Mouse (Mus musculus): ENCODE measurements at regions not wholly inside any gene's neighbourhood (a gene's known extent, or its start where the extent isn't known, plus 50 kb on each side); places are given as distances from the start of the nearest gene placed in this dataset.

GRCm38 (mm10) chr13:53596871-53597800, 124.3 kb upstream of the Msx2 start:
- intact Hi-C loops (cut with DNase I), result no loop called here
- Histone ChIP-seq H3K27ac (no peak overlapping the region), H3K4me3 (no peak overlapping the region)
- no peak for DNase-seq (ENCODE audit: extremely low spot score in 1 of 2, low spot score in 2 of 2)
- no peak for TF ChIP-seq CTCF (IDR thresholded peaks at IDR 0.05)

GRCm38 (mm10) chr13:53592755-53593154, 119.9 kb upstream of the Msx2 start:
- intact Hi-C loops (cut with DNase I), result loop anchor here (5.0 kb wide), 2 partner anchors 130 to 150 kb away; no protein-coding TSS in a partner anchor
- H3K4me3 ChIP-seq, result no peak overlapping the region
- TF ChIP-seq CTCF (IDR thresholded peaks at IDR 0.05), result peak; percentile 61
- no peak overlapping the region for H3K27ac ChIP-seq
- peak; percentile 12 to 16 for DNase-seq (ENCODE audit: extremely low spot score in 1 of 2, low spot score in 2 of 2)

GRCm38 (mm10) chr13:53586771-53587170, 113.9 kb upstream of the Msx2 start:
- Histone ChIP-seq H3K27ac (no peak overlapping the region), H3K4me3 (no peak overlapping the region)
- no peak for DNase-seq (ENCODE audit: extremely low spot score in 1 of 2, low spot score in 2 of 2)
- TF ChIP-seq CTCF (IDR thresholded peaks at IDR 0.05), result no peak
- intact Hi-C loops (cut with DNase I), result no loop called here

DNA sequence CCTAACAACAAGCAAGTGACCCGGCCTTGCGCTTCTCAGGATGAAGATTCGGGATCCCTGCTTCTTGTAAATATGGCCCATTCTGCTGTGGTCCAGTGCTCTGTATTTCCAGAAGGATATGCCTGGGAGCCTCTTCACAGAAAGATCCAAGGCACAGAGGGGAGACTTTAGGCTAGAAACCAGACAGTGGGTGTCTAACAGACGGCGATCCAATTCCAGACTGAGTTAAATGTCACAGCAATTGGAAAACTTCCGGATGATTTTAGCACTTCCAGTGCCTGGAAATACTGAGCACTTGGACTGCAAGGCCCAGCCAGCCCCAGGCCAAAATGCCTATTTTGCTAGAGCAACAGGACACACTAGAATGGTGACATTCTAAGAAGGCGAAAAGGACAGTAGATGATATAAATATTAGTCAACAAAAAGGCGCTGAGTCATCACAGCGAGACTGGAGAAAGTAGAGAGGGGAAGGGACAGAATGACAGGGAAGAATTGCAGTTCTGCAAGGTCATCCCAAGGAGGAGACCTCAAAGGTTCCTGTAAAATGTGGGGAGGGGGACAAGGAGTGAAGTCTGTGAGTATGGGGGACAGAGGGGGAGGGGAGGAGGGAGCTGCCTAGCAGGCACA, 111.7 kb upstream of the Msx2 start:
- H3K4me3 ChIP-seq, result no peak overlapping the region
- no peak for DNase-seq (ENCODE audit: extremely low spot score in 1 of 2, low spot score in 2 of 2)
- intact Hi-C loops (cut with DNase I), result no loop called here
- no peak overlapping the region for H3K27ac ChIP-seq
- no peak for TF ChIP-seq CTCF (IDR thresholded peaks at IDR 0.05)

DNA sequence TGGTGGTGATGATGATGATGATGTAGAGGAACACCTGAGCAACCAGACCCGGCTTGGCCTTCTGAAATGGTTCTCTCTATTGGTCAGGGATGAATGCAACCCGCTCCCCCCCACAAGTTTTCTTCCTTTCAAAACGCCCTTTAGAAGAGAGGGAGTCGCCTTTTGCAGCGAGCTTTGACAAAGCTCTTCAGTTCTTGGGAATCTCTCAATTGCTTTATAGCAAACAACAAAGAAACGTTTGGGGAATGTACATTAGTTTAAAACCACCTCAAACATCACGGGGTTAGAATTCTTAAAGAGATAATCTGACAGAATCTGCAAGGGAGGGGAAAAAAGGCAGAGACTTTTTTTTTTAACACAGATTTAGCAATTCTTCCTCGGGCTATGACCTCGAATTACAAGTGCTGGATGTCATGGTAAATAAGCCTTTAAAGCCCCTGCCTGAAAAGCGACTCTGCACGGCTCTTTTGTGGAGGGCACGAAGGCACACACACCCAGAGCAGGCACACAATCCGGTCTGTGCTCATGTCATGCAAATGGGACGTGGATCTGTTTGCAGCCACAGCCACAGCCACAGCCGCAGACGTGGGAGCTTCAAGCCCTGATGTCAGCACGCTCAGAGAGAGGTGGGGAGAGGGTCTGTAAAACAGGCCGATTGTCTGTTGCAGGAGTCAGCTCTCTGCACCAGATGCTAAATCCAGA, 81.2 kb upstream of the Msx2 start:
- Histone ChIP-seq H3K27ac (no peak overlapping the region), H3K4me3 (no peak overlapping the region)
- no peak for TF ChIP-seq CTCF (IDR thresholded peaks at IDR 0.05)
- intact Hi-C loops (cut with DNase I), result no loop called here
- DNase-seq (ENCODE audit: extremely low spot score in 1 of 2, low spot score in 2 of 2), result no peak

DNA sequence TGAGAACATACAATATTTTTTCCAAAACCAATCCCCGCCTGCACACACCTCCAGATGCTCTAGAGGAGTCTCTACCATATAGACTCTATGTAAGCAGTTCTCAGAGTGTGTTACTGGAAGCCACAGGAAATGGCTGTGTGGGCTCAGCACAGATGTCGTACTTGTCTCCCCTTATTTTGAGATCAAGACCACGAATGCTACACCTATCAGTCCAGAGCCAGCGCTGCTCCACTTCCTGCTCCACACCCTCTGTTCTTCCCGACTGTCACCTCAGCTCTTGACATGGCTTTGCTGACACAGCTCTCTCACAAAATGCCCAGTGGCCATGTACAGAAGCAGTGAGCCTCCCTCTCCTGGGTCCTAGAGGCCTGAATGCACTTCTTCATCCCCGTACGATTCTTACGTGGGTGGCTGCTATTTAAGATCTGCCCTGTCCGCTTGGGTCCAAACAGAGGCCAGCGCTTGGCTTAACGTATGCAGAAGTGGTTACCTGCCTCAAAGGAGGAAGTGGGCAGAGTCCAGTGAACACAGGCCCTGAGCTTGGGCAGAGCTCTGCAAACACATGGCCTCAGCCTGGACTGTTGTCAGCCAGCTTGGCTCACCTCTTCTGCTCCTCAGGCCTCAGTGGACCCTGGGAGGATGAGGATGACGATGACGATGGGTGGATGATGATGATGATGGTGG, 80.5 kb upstream of the Msx2 start:
- TF ChIP-seq CTCF (IDR thresholded peaks at IDR 0.05), result no peak
- intact Hi-C loops (cut with DNase I), result no loop called here
- H3K27ac ChIP-seq, result no peak overlapping the region
- no peak overlapping the region for H3K4me3 ChIP-seq
- no peak for DNase-seq (ENCODE audit: extremely low spot score in 1 of 2, low spot score in 2 of 2)

DNA sequence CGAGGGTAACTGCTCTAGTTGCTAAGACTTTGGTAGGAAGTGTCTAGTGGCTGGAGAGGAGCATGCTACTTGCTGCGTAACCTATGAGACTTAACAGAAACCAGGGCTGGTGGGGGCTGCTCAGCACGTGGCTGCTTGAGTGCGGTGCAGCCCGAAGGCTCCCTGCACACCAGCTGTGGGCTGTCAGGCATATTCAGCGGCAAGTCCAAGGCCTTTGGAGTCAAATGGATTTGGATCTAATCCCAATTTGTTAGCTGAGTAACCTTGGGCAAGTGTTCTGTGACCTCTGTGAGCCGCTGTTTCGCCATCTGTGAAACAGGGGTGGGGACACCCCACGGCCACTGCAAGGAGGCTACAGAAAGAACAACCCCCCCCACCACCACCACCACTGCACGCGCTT, 75.5 kb upstream of the Msx2 start:
- no peak for DNase-seq (ENCODE audit: extremely low spot score in 1 of 2, low spot score in 2 of 2)
- TF ChIP-seq CTCF (IDR thresholded peaks at IDR 0.05), result no peak
- intact Hi-C loops (cut with DNase I), result no loop called here
- Histone ChIP-seq H3K27ac (no peak overlapping the region), H3K4me3 (no peak overlapping the region)

DNA sequence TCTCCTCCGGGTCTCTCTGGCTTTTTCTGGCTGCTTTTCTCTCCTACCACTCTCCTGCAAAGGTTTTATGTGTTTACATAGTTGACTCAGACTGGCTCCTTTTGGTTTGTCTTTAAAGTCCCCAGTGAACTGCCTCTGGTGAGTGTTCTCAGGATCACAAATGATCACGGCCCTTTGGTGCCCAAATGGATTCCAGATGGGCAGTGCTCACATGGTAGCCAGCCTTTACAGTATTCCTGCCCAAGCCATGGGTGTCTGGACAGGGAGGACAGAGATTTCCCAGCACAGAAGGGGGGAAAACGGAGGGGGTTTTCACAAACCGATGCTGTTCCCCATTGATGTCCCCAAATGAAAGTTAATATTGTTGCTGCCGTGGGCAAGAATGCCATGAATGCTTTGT, 70.4 kb upstream of the Msx2 start:
- TF ChIP-seq CTCF (IDR thresholded peaks at IDR 0.05), result no peak
- no peak for DNase-seq (ENCODE audit: extremely low spot score in 1 of 2, low spot score in 2 of 2)
- intact Hi-C loops (cut with DNase I), result no loop called here
- H3K4me3 ChIP-seq, result no peak overlapping the region
- H3K27ac ChIP-seq, result no peak overlapping the region

DNA sequence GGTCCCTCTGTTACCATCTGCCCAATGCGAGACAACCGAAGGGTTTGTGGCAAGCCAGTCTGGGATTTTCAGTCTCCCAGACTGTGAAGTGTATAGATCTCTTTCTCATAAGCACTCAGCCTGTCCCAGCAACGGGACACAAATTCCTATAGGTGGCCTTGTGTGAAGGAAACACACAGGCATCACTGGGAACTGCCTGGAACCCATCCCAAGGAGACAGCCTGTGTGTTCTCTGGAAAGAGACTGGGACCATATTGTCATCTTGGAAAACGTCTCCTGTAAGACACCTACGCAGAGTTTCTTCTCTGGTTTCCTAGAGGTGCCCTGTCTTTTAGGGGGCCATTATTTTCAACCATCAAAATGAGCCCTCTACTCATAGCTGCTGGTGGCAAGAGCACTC, 66.9 kb upstream of the Msx2 start:
- Histone ChIP-seq H3K27ac (no peak overlapping the region), H3K4me3 (no peak overlapping the region)
- intact Hi-C loops (cut with DNase I), result no loop called here
- no peak for DNase-seq (ENCODE audit: extremely low spot score in 1 of 2, low spot score in 2 of 2)
- TF ChIP-seq CTCF (IDR thresholded peaks at IDR 0.05), result no peak

DNA sequence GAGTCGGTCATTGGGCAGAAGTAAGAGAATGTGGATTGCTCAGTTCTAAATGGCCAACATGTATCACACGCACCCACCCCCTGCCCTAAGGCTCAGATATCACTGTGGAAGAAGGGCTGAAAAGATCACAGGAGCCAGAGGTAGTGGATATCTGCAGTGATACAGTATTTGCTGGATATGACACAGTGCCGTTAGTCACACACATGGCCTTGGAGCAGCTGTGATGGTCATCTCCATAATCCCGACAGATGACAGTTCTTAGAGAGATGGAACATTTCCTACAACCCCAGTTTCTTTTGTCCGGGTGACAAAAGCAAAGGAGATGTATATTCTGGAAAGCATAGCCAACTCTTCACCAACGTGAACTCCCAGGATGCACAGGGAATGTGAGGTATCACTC, 65.1 kb upstream of the Msx2 start:
- intact Hi-C loops (cut with DNase I), result no loop called here
- no peak for TF ChIP-seq CTCF (IDR thresholded peaks at IDR 0.05)
- no peak for DNase-seq (ENCODE audit: extremely low spot score in 1 of 2, low spot score in 2 of 2)

GRCm38 (mm10) chr13:53535781-53536425, 63.0 kb upstream of the Msx2 start:
- H3K27ac ChIP-seq, result no peak overlapping the region
- H3K4me3 ChIP-seq, result no peak overlapping the region
- no peak for DNase-seq (ENCODE audit: extremely low spot score in 1 of 2, low spot score in 2 of 2)
- intact Hi-C loops (cut with DNase I), result no loop called here
- no peak for TF ChIP-seq CTCF (IDR thresholded peaks at IDR 0.05)

More for the DNA sequence above, 65.1 kb upstream of the Msx2 start:
- Histone ChIP-seq H3K27ac (no peak overlapping the region), H3K4me3 (no peak overlapping the region)
